Mouse (Mus musculus) heart, adult 8-10 months (tissue): ENCODE measurements around the gene Tex12. TPM values are rescaled to one million over a fixed set of nuclear protein-coding genes. Genes with fewer than 3 reads are reported as not detected.

Source experiments
- DNase-seq: peaks from one replicate; pipeline ENCODE4 v3.0.0; 2022; ENCODE audit warnings: low spot score
- total RNA-seq, 4 experiments: library from RNA; stranded (reverse); gene quantifications; 2 replicates each; pipeline ENCODE4 v1.2.4; 2022

The Tex12 gene
- total RNA-seq, 4 experiments from 2014 or later: not detected

- no peak for DNase-seq
Observed at GRCm38 (mm10) chr9:50518781-50519180, 42.3 kb downstream of the Tex12 start.

DNA sequence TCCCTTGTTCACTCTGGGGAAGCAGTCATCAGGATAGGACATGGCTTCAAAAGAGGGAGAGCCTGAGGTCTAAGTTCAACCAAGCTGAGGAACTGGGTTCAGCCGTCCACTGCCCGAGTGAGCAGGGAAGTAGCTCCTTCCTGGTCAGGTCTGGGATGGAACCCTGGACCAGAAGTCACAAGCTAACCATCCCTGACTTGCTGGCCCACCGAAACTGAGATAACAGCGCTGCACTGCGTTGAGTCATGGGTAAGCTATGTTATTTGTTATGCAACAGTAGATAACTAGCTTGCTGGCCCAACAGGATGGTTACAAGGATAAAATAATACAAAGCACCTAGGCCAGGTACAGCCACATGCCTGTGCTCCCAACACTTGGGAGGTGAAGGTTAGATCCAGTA, 45.7 kb downstream of the Tex12 start:
- DNase-seq: no peak

DNA sequence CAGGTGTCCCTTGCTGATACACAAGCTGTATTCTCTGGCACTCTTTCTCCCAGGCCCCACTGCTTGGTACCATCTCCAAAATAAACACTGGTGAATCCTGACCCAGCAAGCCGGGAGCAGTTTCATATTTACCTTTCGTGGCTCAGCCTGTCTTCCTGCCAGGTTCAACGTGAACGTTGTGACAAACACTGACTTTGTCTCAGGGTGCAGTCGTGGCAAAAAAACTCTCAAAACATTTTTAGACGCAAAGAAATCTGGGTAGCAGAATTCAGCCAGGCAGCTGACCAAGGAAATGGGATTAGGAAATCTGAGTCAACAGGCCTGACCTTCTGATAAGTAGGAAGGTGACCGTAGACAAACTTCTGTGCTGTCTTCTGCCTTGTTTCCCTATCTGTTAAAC, 53.6 kb downstream of the Tex12 start:
- DNase-seq: no peak

Other genes starting within 250 kb of the Tex12 start
- gene Rpl10-ps3, start 216.4 kb downstream of the Tex12 start, total RNA-seq: 100 to 1,000 TPM; 421 to 573 (median 516) TPM
- gene Plet1, start 66.8 kb downstream of the Tex12 start, total RNA-seq: 1 to 10 TPM in 3 of 4 experiments, under 1 TPM in 1; 0.87 to 2.5 (median 1.8) TPM
- 10 to 100 TPM; 30.9 to 41.7 (median 36.7) TPM for gene Pts, start 32.6 kb downstream of the Tex12 start, total RNA-seq
- 1 to 10 TPM in 3 of 4 experiments, under 1 TPM in 1; 0.54 to 2.0 (median 1.5) TPM for gene Il18, start 6.5 kb downstream of the Tex12 start, total RNA-seq
- gene Bco2, start 6.1 kb downstream of the Tex12 start, total RNA-seq: under 1 TPM; 0.24 to 0.50 (median 0.45) TPM
- gene Sdhd, start 42.5 kb upstream of the Tex12 start, total RNA-seq: 100 to 1,000 TPM; 662 to 705 (median 698) TPM
- gene Timm8b, start 42.6 kb upstream of the Tex12 start, total RNA-seq: 100 to 1,000 TPM; 264 to 310 (median 279) TPM
- gene Pih1d2, start 56.0 kb upstream of the Tex12 start, total RNA-seq: under 1 TPM; 0.38 to 0.63 (median 0.53) TPM
- 10 to 100 TPM; 10.7 to 13.4 (median 11.9) TPM for gene Nkapd1, start 56.1 kb upstream of the Tex12 start, total RNA-seq
- gene Dlat, start 98.5 kb upstream of the Tex12 start, total RNA-seq: 100 to 1,000 TPM; 333 to 412 (median 402) TPM
- gene Dixdc1, start 178.2 kb upstream of the Tex12 start, total RNA-seq: 10 to 100 TPM in 1 of 4 experiments, 1 to 10 TPM in 3; 5.3 to 12.8 (median 6.1) TPM
- 1 to 10 TPM; 2.8 to 6.4 (median 4.9) TPM for gene 2310030G06Rik, start 185.2 kb upstream of the Tex12 start, total RNA-seq
- gene Cryab, start 190.0 kb upstream of the Tex12 start, total RNA-seq: 1,000 to 10,000 TPM; 3,411 to 4,078 (median 3,658) TPM
- gene Hspb2, start 191.0 kb upstream of the Tex12 start, total RNA-seq: 100 to 1,000 TPM; 150 to 156 (median 152) TPM
- 1 to 10 TPM; 4.9 to 6.9 (median 5.1) TPM for gene Fdxacb1, start 206.9 kb upstream of the Tex12 start, total RNA-seq
- 10 to 100 TPM in 3 of 4 experiments, 1 to 10 TPM in 1; 8.2 to 12.5 (median 11.4) TPM for gene Alg9, start 213.7 kb upstream of the Tex12 start, total RNA-seq
- 10 to 100 TPM; 12.0 to 15.6 (median 13.6) TPM for gene 1110032A03Rik, start 214.2 kb upstream of the Tex12 start, total RNA-seq